Mouse (Mus musculus) liver, adult 2 months (tissue): ENCODE measurements around the gene Gpr35. TPM values are rescaled to one million over a fixed set of nuclear protein-coding genes. Genes with fewer than 3 reads are reported as not detected.

Experiments
- DNase-seq: peaks from one replicate; pipeline ENCODE4 v3.0.0-alpha.2; 2011; ENCODE audit warnings: low read depth, low spot score; ENCODE audit errors: extremely low read depth
- H3K27ac ChIP-seq: fragments of 200-500 bp; replicated peaks from 2 replicates; pipeline ENCODE4 v1.5.1; 2012; ENCODE audit warnings: low read depth, mild to moderate bottlenecking, control low read depth, inconsistent platforms, low read length; ENCODE audit not compliant: insufficient read depth
- H3K27me3 ChIP-seq: fragments of 200-500 bp; 2 replicates; pipeline ENCODE4 v1.6.1; 2012; ENCODE audit warnings: mild to moderate bottlenecking, moderate library complexity, low read length, inconsistent platforms; ENCODE audit not compliant: control insufficient read depth, insufficient read depth
- H3K36me3 ChIP-seq: fragments of 200-500 bp; 2 replicates; pipeline ENCODE4 v1.6.1; 2012; ENCODE audit warnings: low read length, inconsistent platforms; ENCODE audit not compliant: control insufficient read depth, insufficient read depth
- H3K4me1 ChIP-seq: fragments of 200-500 bp; 2 replicates; pipeline ENCODE4 v1.6.1; 2011; ENCODE audit warnings: low read length; ENCODE audit not compliant: control insufficient read depth, insufficient read depth
- H3K4me3 ChIP-seq: fragments of 200-500 bp; 2 replicates; pipeline ENCODE4 v1.5.1; 2011; ENCODE audit warnings: low read depth, mild to moderate bottlenecking, control low read depth, low read length, moderate library complexity; ENCODE audit not compliant: insufficient read depth
- H3K79me2 ChIP-seq: fragments of 200-500 bp; 2 replicates; pipeline ENCODE4 v1.6.1; 2012; ENCODE audit warnings: inconsistent platforms, mild to moderate bottlenecking, low read length, moderate library complexity; ENCODE audit not compliant: control insufficient read depth, insufficient read depth
- H3K9ac ChIP-seq: fragments of 200-500 bp; 2 replicates; pipeline ENCODE4 v1.6.1; 2012; ENCODE audit warnings: low read depth, mild to moderate bottlenecking, control low read depth, inconsistent platforms, low read length
- CTCF ChIP-seq: fragments of 200-500 bp; IDR thresholded peaks from 2 replicates; pipeline ENCODE4 v1.5.1; 2011; ENCODE audit warnings: low read depth, low read length, control low read depth
- POLR2A ChIP-seq: fragments of 200-500 bp; IDR thresholded peaks from 2 replicates; pipeline ENCODE4 v1.6.1; 2011; ENCODE audit warnings: low read length, control low read depth; ENCODE audit not compliant: insufficient read depth; ENCODE audit errors: extremely low read depth
- WGBS: fragments of 180-500 bp; shearing (Covaris S2); methylation state at CpG from one replicate; pipeline ENCODE4 v1.1.7; 2018; 5-methylcytosine and 5-hydroxymethylcytosine counted together
- polyA plus RNA-seq: library from polyadenylated mRNA; depleted of rRNA; stranded (reverse); fragments of >200 nt; gene quantifications from 2 replicates; pipeline ENCODE4 v1.2.3, GENCODE M21; 2012
- total RNA-seq: library from RNA; depleted of rRNA; stranded (reverse); fragments of >200 nt; gene quantifications from 2 replicates; pipeline ENCODE4 v1.2.3, GENCODE M21; 2014

Gene Gpr35
- total and polyA plus RNA-seq, 2 experiments = 0.18 to 0.53 TPM

DNA sequence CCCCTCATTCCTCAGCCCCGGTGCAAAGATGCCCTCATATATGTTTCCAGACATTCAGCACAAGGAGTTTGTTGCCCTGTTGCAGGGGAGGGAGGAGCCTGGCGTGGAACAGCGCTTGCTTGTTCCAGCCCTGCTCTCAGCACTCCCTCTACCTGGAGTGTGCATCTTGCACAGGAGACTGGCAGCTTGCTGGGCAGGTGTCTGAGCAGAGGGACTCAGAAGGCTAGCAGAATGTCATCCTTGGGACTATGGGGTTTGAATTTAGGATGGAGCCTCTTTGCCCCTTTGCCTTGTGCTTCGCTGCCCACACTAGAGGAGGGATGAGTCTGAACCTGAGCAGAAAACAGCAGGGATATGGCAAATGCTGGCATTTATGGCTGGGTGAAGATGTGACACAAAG lies 10.9 kb upstream of the Gpr35 start:
- over 99% methylated on average over 4 of the region's 4 CpGs for whole genome bisulfite sequencing
- TF ChIP-seq CTCF (no peak), POLR2A (no peak)
- Histone ChIP-seq H3K27ac (no peak overlapping the region), H3K4me3 (no peak overlapping the region), H3K27me3 (no peaks in the 10 kb centered on the region), H3K36me3 (peaks cover 8% of the 10 kb centered on the region), H3K79me2 (peaks cover 4% of the 10 kb centered on the region; the same call in 1 of the 2 replicates), H3K4me1 (peaks cover 16% of the 10 kb centered on the region), H3K9ac (no peak overlapping the region)
- no peak for DNase-seq

DNA sequence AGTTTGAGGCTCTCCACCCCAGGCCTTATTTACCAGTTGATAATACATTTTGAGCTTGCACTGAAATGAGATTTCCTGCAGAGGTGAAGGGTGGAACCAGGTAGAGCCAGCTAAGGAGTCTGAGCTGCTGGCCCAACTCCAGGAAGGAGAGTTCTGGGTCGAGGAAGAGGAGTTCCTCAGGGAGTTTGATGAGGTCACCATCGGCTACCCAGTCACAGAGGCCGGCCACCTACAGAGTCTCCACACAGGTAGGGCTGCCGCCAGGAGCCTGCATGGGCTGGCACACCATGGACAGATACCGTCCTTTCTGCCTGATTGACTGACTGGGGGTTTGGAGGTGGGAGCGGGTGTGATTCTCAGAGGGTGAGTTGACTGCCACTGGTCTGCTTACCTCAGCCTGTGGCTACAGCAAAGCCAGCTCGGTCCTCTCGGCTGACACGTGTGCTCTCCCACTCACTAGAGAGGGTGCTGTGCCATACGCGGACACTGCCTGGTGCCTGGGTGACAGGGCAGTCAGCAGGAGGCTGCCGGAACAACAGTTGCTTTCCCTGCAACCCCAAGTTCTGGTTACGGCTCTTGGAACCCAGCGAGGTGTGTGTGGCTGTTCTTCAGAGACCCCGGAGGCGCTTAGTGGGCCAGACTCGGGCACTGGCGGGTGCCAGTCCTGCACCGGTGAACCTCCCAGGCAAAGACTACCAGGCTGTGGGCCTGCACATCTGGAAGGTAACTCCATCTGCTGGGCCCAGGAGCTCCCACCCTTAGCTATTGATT lies 7.3 kb upstream of the Gpr35 start:
- peaks cover 4% of the 10 kb centered on the region; the same call in 1 of the 2 replicates for H3K4me1 ChIP-seq
- H3K27me3 ChIP-seq = no peaks in the 10 kb centered on the region
- no peaks in the 10 kb centered on the region for H3K79me2 ChIP-seq
- WGBS = 92% methylated on average over 19 of the region's 19 CpGs
- no peak overlapping the region for H3K4me3 ChIP-seq
- no peak for DNase-seq
- H3K36me3 ChIP-seq = peaks cover 14% of the 10 kb centered on the region
- H3K9ac ChIP-seq = 0 out of 2 replicates have a peak overlapping the region, but pooled peaks have one; percentile 5
- no peak for TF ChIP-seq POLR2A
- TF ChIP-seq CTCF = no peak
- H3K27ac ChIP-seq = no peak overlapping the region; the same call in 1 of the 2 replicates

DNA sequence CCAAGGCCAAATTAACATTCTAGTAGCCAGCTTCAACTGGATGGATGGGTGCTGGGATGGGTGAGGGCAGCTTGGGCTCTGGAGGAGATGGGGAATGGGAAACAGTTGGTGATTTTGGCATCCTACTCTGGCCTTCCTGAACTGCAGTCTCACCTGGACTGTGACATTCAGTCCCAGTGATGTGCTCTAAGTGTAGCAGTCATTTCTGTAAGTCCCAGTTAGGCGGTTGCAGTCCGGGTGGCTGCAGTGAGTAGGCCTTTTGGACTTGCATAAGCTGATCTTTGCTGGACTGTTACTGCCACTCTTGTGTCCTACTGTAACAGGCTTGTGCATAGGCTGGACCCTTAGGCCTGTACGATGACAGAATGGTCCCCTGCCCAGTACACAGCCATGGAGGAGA lies 2.7 kb upstream of the Gpr35 start:
- DNase-seq = no peak
- H3K4me1 ChIP-seq = peaks cover 4% of the 10 kb centered on the region; the same call in 1 of the 2 replicates
- no peaks in the 10 kb centered on the region for H3K79me2 ChIP-seq
- H3K27ac ChIP-seq = no peak overlapping the region
- no peak overlapping the region for H3K9ac ChIP-seq
- H3K4me3 ChIP-seq = no peak overlapping the region
- TF ChIP-seq POLR2A = no peak
- TF ChIP-seq CTCF = no peak
- H3K27me3 ChIP-seq = no peaks in the 10 kb centered on the region
- peaks cover 7% of the 10 kb centered on the region for H3K36me3 ChIP-seq
- 98% methylated on average over 3 of the region's 3 CpGs for WGBS

DNA sequence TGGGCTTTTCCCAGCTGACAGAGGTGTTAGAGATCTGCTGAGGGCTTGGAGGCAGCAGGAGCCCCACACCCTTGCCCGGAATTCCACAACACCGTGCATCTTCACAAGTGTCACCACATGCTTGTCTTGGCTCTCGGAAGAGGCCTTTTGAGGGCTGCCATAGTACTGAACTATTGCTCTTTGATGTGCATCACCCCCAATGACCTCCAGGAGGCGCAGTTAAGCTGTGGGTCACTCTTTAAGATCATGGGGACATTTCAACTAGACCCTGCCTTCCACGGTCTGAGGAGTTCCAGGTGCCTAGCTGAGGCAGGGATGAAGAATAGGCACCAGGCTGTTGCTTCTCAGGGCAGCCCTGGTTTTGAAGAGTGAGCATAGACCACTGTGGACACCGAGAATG lies 1.2 kb upstream of the Gpr35 start:
- Histone ChIP-seq H3K36me3 (peaks cover 7% of the 10 kb centered on the region), H3K27me3 (no peaks in the 10 kb centered on the region), H3K4me3 (no peak overlapping the region), H3K27ac (no peak overlapping the region), H3K79me2 (no peaks in the 10 kb centered on the region), H3K4me1 (no peaks in the 10 kb centered on the region), H3K9ac (no peak overlapping the region)
- no peak for DNase-seq
- TF ChIP-seq POLR2A = no peak
- TF ChIP-seq CTCF = peak; percentile 56; the same call in 1 of the 2 replicates
- WGBS = 76% methylated on average over 6 of the region's 6 CpGs

DNA sequence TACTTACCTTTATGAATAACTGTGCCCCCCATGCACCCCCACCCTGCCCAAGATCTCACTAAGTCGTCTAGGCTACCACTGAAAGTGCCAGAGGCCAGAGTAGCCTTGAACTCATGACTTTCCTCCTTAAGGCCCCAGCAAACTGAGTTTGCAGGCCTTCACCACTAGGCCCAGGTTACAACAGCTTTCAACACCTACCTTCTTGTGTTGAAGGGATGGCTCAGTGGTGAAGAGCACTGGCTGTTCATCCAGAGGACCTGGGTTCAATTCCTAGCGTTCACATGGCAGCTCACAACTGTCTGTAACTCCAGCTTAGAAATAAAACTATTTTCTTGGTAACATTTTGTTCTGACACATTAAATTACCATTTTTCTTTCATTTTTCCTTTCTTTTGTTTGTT lies 3.0 kb downstream of the Gpr35 start:
- no peak overlapping the region for H3K9ac ChIP-seq
- no peak overlapping the region for H3K27ac ChIP-seq
- H3K79me2 ChIP-seq = no peaks in the 10 kb centered on the region
- no peaks in the 10 kb centered on the region for H3K36me3 ChIP-seq
- no peak for TF ChIP-seq POLR2A
- no peak for TF ChIP-seq CTCF
- H3K4me3 ChIP-seq = no peak overlapping the region
- no peaks in the 10 kb centered on the region for H3K27me3 ChIP-seq
- no peaks in the 10 kb centered on the region for H3K4me1 ChIP-seq
- WGBS = 70% methylated on average over 2 of the region's 2 CpGs
- no peak for DNase-seq
